Mouse (Mus musculus) CH12.LX (cell line): Measurements from ENCODE around the gene Elovl5. TPM values are rescaled to one million over a fixed set of nuclear protein-coding genes. Genes with fewer than 3 reads are reported as not detected.

Experiments used
- DNase-seq: peaks from one replicate; pipeline ENCODE4 v3.0.0-alpha.2; 2013; ENCODE audit errors: extremely low read depth
- H3K27ac ChIP-seq: 2 replicates; pipeline ENCODE4 v1.5.1; 2012; ENCODE audit warnings: low read depth, mild to moderate bottlenecking, control low read depth, moderate library complexity; ENCODE audit not compliant: insufficient read depth
- H3K27me3 ChIP-seq: replicated peaks from 2 replicates; pipeline ENCODE3; 2012; ENCODE audit warnings: inconsistent platforms
- H3K36me3 ChIP-seq, 2 experiments: replicated peaks in 1 of 2; 2 replicates each; pipeline versions ENCODE3 to v1.6.1; 2012; ENCODE audit warnings: inconsistent platforms in 1 of 2, low read length in 1 of 2, mild to moderate bottlenecking in 1 of 2, mixed read lengths in 1 of 2, moderate library complexity in 1 of 2; ENCODE audit not compliant: control insufficient read depth in 1 of 2, insufficient read depth in 1 of 2
- H3K4me1 ChIP-seq, 2 experiments: 2 replicates each; pipeline ENCODE4 v1.6.1; 2012; ENCODE audit warnings: inconsistent platforms in 1 of 2, moderate library complexity in 1 of 2; ENCODE audit not compliant: insufficient read depth in 2 of 2, control insufficient read depth in 1 of 2
- H3K4me2 ChIP-seq: 2 replicates; pipeline ENCODE4 v1.6.1; 2012; ENCODE audit warnings: low read depth, mild to moderate bottlenecking, control low read depth; ENCODE audit not compliant: poor library complexity, insufficient read depth, severe bottlenecking
- H3K4me3 ChIP-seq, 3 experiments: fragments of 150-350 bp in 1 of 3; sonication (generic) in 1 of 3; replicated peaks in 1 of 3; 2 replicates each; pipeline versions ENCODE3 to v1.5.1; 2011 to 2012; ENCODE audit warnings: low read depth in 2 of 3, low read length in 2 of 3, mild to moderate bottlenecking in 2 of 3, moderate library complexity in 2 of 3, control low read depth in 1 of 3, improper control_type of control experiment in 1 of 3, inconsistent platforms in 1 of 3, mixed read lengths in 1 of 3; ENCODE audit not compliant: poor library complexity in 1 of 3
- H3K79me2 ChIP-seq: replicated peaks from 2 replicates; pipeline ENCODE4 v1.6.1; 2012; ENCODE audit warnings: mild to moderate bottlenecking, moderate library complexity; ENCODE audit not compliant: control insufficient read depth, poor library complexity, insufficient read depth, severe bottlenecking; ENCODE audit errors: extremely low read depth
- H3K9ac ChIP-seq: 2 replicates; pipeline ENCODE4 v1.6.1; 2012; ENCODE audit warnings: low read depth, mild to moderate bottlenecking, control low read depth, moderate library complexity; ENCODE audit not compliant: insufficient read depth
- H3K9me3 ChIP-seq: replicated peaks from 2 replicates; pipeline ENCODE3; 2012; ENCODE audit warnings: low read length, inconsistent platforms, mixed read lengths
- BHLHE40 ChIP-seq: IDR thresholded peaks from 2 replicates; pipeline ENCODE4 v1.6.1; 2011; ENCODE audit warnings: mild to moderate bottlenecking, low read depth, low read length, improper control_type of control experiment
- CHD1 ChIP-seq: IDR thresholded peaks from 2 replicates; pipeline ENCODE4 v1.6.1; 2012; ENCODE audit warnings: low read depth, low read length, improper control_type of control experiment, inconsistent platforms
- CHD2 ChIP-seq: IDR thresholded peaks from 2 replicates; pipeline ENCODE4 v1.6.1; 2011; ENCODE audit warnings: low read length, improper control_type of control experiment
- CTCF ChIP-seq, 2 experiments: IDR thresholded peaks in 1 of 2; conservative IDR thresholded peaks in 1 of 2; 2 replicates each; pipeline ENCODE4 v1.5.1; 2011 to 2012; ENCODE audit warnings: low read depth in 2 of 2, low read length in 2 of 2, improper control_type of control experiment in 1 of 2, inconsistent platforms in 1 of 2, mild to moderate bottlenecking in 1 of 2, moderate library complexity in 1 of 2
- EP300 ChIP-seq: IDR thresholded peaks from 2 replicates; pipeline ENCODE4 v1.6.1; 2011; ENCODE audit warnings: low read length, improper control_type of control experiment
- ETS1 ChIP-seq: conservative IDR thresholded peaks from 2 replicates; pipeline ENCODE4 v1.6.1; 2012; ENCODE audit warnings: low read depth, mild to moderate bottlenecking, inconsistent platforms, low read length, improper control_type of control experiment, moderate library complexity
- GABPA ChIP-seq: IDR thresholded peaks from 2 replicates; pipeline ENCODE4 v1.6.1; 2012; ENCODE audit warnings: low read depth, low read length, improper control_type of control experiment, inconsistent platforms; ENCODE audit not compliant: insufficient replicate concordance
- JUN ChIP-seq: IDR thresholded peaks from 2 replicates; pipeline ENCODE4 v1.6.1; 2011; ENCODE audit warnings: low read depth, mild to moderate bottlenecking, low read length, improper control_type of control experiment, moderate library complexity; ENCODE audit not compliant: insufficient read depth
- JUND ChIP-seq: conservative IDR thresholded peaks from 2 replicates; pipeline ENCODE4 v1.6.1; 2011; ENCODE audit warnings: low read depth, low read length, improper control_type of control experiment
- KAT2A ChIP-seq: IDR thresholded peaks from 2 replicates; pipeline ENCODE4 v1.6.1; 2012; ENCODE audit warnings: low read length, improper control_type of control experiment, inconsistent platforms; ENCODE audit not compliant: insufficient replicate concordance
- MEF2A ChIP-seq: IDR thresholded peaks from 2 replicates; pipeline ENCODE4 v1.6.1; 2014; ENCODE audit warnings: low read depth, mild to moderate bottlenecking, inconsistent platforms, low read length, improper control_type of control experiment, borderline replicate concordance
- MYC ChIP-seq: IDR thresholded peaks from 2 replicates; pipeline ENCODE4 v1.6.1; 2011; ENCODE audit warnings: low read depth, mild to moderate bottlenecking, improper control_type of control experiment, low read length
- NRF1 ChIP-seq: IDR thresholded peaks from 2 replicates; pipeline ENCODE4 v1.6.1; 2014; ENCODE audit warnings: low read depth, mild to moderate bottlenecking, inconsistent platforms, low read length, improper control_type of control experiment, moderate library complexity
- PAX5 ChIP-seq: IDR thresholded peaks from 2 replicates; pipeline ENCODE4 v1.6.1; 2012; ENCODE audit warnings: low read length, inconsistent platforms, mixed read lengths
- POLR2A ChIP-seq: IDR thresholded peaks from 2 replicates; pipeline ENCODE4 v1.6.1; 2011; ENCODE audit warnings: low read depth, mild to moderate bottlenecking, improper control_type of control experiment, low read length
- POLR2AphosphoS2 ChIP-seq: IDR thresholded peaks from 2 replicates; pipeline ENCODE4 v1.6.1; 2011; ENCODE audit warnings: low read depth, low read length, improper control_type of control experiment
- RAD21 ChIP-seq: IDR thresholded peaks from 2 replicates; pipeline ENCODE4 v1.6.1; 2011; ENCODE audit warnings: low read depth, mild to moderate bottlenecking, low read length, improper control_type of control experiment, moderate library complexity
- SMC3 ChIP-seq: IDR thresholded peaks from 2 replicates; pipeline ENCODE4 v1.6.1; 2011; ENCODE audit warnings: low read depth, low read length, improper control_type of control experiment
- TBP ChIP-seq: conservative IDR thresholded peaks from 2 replicates; pipeline ENCODE4 v1.6.1; 2011; ENCODE audit warnings: low read depth, low read length, improper control_type of control experiment
- TCF12 ChIP-seq: IDR thresholded peaks from 2 replicates; pipeline ENCODE4 v1.6.1; 2014; ENCODE audit warnings: low read depth, mild to moderate bottlenecking, inconsistent platforms, low read length, improper control_type of control experiment
- USF1 ChIP-seq: IDR thresholded peaks from 2 replicates; pipeline ENCODE4 v1.6.1; 2014; ENCODE audit warnings: low read depth, mild to moderate bottlenecking, inconsistent platforms, low read length, improper control_type of control experiment
- USF2 ChIP-seq: conservative IDR thresholded peaks from 2 replicates; pipeline ENCODE4 v1.6.1; 2011; ENCODE audit warnings: low read depth, low read length, improper control_type of control experiment
- ZC3H11A ChIP-seq: IDR thresholded peaks from 2 replicates; pipeline ENCODE4 v1.6.1; 2012; ENCODE audit warnings: low read depth, mild to moderate bottlenecking, inconsistent platforms, low read length, improper control_type of control experiment
- ZKSCAN1 ChIP-seq: IDR thresholded peaks from 2 replicates; pipeline ENCODE4 v1.6.1; 2012; ENCODE audit warnings: low read depth, inconsistent platforms, low read length, improper control_type of control experiment, borderline replicate concordance
- ZMIZ1 ChIP-seq: IDR thresholded peaks from 2 replicates; pipeline ENCODE4 v1.6.1; 2012; ENCODE audit warnings: low read depth, mild to moderate bottlenecking, inconsistent platforms, low read length, improper control_type of control experiment
- dilution Hi-C: fragments of 300-500 bp; cut with MboI; formaldehyde crosslinking; loops from 2 replicates; pipeline ENCODE4 v1.14.3; 2020; ENCODE audit warnings: low sequenced_read_pairs; ENCODE audit not compliant: extremely low pct_unique_long_range_greater_than_20kb, extremely low pct_ligation_motif_present
- in situ Hi-C: fragments of 300-500 bp; cut with MboI; formaldehyde crosslinking; loops from 3 replicates; pipeline ENCODE4 v1.14.3; 2019; ENCODE audit warnings: low sequenced_read_pairs, low pct_ligation_motif_present, low pct_unique_long_range_greater_than_20kb, mixed read lengths
- polyA plus RNA-seq: library from polyadenylated mRNA; unstranded; fragments of >175 nt; gene quantifications from 2 replicates; pipeline ENCODE4 v1.2.1, GENCODE M21; 2012; ENCODE audit warnings: low read depth; ENCODE audit not compliant: insufficient read length
- total RNA-seq, 2 experiments: library from RNA; depleted of rRNA; stranded (reverse); fragments of 300-350 nt in 1 of 2; fragments of >200 nt in 1 of 2; gene quantifications; 2 replicates each; pipeline ENCODE4 v1.2.3; 2012 to 2014

Gene Elovl5
- total and polyA plus RNA-seq, 3 experiments: 44.0 to 122 (median 63.0) TPM

DNA sequence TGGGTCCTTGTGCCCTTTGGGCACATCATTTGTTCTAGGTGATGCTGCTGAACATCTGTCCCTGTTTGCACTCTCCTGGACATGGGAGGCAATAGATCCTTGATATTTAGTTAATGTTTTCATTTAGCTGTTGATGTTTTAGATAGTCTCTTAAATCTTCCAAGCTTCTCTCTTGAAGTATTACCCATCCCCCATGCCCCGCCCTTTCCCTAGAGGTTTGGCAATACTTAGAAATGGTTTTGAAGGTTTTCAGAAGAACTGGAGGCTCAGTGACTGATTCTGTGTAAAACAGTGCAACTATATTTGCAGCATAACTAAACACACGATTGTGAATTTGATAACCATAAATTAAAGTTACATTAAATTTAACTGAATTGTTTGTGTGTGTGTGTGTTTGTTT lies 38.3 kb downstream of the Elovl5 start:
- DNase-seq: no peak
- in situ Hi-C loops (no loop called here), dilution Hi-C loops (no loop called here)
- no peak overlapping the region for H3K9ac ChIP-seq
- H3K4me2 ChIP-seq: no peak overlapping the region
- H3K4me3 ChIP-seq: no peak overlapping the region
- H3K27ac ChIP-seq: no peak overlapping the region
- peaks cover 0 to 33% of the 10 kb centered on the region in 2 experiments; a peak in 2 of 4 replicates for H3K4me1 ChIP-seq
- H3K36me3 ChIP-seq: peaks cover 7 to 52% of the 10 kb centered on the region in 2 experiments
- H3K9me3 ChIP-seq: no peaks in the 10 kb centered on the region
- no peaks in the 10 kb centered on the region for H3K27me3 ChIP-seq
- no peaks in the 10 kb centered on the region; the same call in 1 of the 2 replicates for H3K79me2 ChIP-seq
- TF ChIP-seq CTCF (conservative IDR thresholded peaks at IDR 0.05 in 1 of 2, IDR thresholded peaks at IDR 0.05 in 1 of 2; ENCODE audit: low read depth in 2 of 2, low read length in 2 of 2) (no peak), POLR2AphosphoS2 (no peak), NRF1 (no peak), GABPA (no peak), POLR2A (no peak), JUND (no peak), TBP (no peak), ZKSCAN1 (no peak), ZC3H11A (no peak), CHD2 (no peak), USF1 (no peak), MEF2A (no peak), RAD21 (no peak), ETS1 (no peak), JUN (no peak), USF2 (no peak)
- TF ChIP-seq, all 38 proteins: peak for 0

DNA sequence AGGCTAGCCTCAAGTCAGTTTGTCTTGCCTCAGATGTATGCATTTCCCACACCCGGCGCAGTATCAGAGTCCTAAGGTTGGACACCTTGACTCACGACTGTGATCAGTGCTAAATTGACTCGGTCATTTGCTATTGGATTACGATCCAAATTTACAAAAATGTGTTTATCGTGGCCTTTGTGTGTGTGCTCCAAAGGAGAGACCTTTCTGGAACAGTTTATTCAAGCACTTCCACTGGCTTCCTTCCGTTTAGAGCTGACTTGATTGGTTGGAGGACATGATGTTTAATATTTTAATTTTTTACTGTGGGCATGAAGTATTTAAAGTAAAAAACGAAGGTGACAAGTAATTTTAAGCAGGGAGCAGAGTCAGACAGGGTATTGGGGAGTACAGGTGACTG lies 38.8 kb downstream of the Elovl5 start:
- H3K79me2 ChIP-seq: no peaks in the 10 kb centered on the region; the same call in 1 of the 2 replicates
- H3K27me3 ChIP-seq: no peaks in the 10 kb centered on the region
- TF ChIP-seq NRF1 (no peak), RAD21 (no peak), EP300 (no peak), POLR2AphosphoS2 (no peak), KAT2A (no peak), PAX5 (no peak), JUN (no peak), BHLHE40 (no peak), TCF12 (no peak), CHD1 (no peak), CTCF (conservative IDR thresholded peaks at IDR 0.05 in 1 of 2, IDR thresholded peaks at IDR 0.05 in 1 of 2; ENCODE audit: low read depth in 2 of 2, low read length in 2 of 2) (no peak), SMC3 (no peak), MYC (no peak), USF1 (no peak), ZMIZ1 (no peak)
- no peak overlapping the region for H3K27ac ChIP-seq
- H3K4me3 ChIP-seq: no peak overlapping the region
- dilution Hi-C loops (no loop called here), in situ Hi-C loops (no loop called here)
- no peaks in the 10 kb centered on the region for H3K9me3 ChIP-seq
- no peak for DNase-seq
- no peak overlapping the region for H3K9ac ChIP-seq
- peaks cover 11 to 56% of the 10 kb centered on the region in 2 experiments for H3K36me3 ChIP-seq
- H3K4me1 ChIP-seq: peaks cover 0 to 30% of the 10 kb centered on the region in 2 experiments; a peak in 2 of 4 replicates
- no peak overlapping the region for H3K4me2 ChIP-seq
